8 mouse cellular contexts compared by ENCODE assay signal in the genomic region with DNA sequence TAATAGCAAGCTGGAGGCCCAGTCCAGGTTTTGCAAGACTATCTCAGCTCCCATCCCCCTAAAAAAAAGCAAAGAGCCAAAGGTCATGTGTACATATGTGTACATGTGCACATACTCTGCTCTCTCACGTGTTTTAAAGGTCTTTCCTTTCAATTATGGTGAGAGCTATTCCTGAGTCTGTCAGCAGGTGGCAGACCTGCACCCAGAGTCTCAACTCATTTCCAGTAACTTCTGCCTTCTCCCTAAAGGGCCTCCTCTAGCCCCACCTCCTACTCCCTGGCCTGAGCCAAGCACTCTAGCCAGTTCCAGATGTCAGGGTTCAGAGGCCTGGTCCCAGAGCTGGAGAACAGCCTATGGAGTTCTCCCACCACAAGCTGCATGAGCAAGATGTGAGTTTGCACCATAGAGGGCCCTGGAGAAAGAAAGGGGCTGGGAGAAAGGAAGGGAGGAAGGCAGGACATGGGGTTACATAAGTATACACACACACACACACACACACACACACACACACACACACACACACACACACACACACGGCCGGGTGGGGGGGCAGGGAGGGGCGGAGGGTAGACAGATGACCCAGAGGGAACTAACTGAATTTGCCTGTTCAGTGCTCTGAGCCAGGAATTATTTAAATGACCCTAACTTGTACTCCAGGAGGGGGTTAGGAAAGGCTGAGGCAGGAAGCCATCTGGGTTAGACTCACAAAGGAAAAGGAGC. TPM values are rescaled to one million over a fixed set of nuclear protein-coding genes. Genes with fewer than 3 reads are reported as not detected.
A peak's percentile ranks its signal among the peaks of the same experiment; 100 is the strongest.
DNase-seq lines count a peak whose midpoint lies in the region; ATAC-seq and TF ChIP-seq lines count a peak whose summit lies in the region.

A gene (plus strand): TSS at position 272 of the 720 bp plus-strand sequence.

- DNase-seq in B cell, adult 2 months = peak; percentile 61 to 64
- peak; percentile 75 for DNase-seq in brain, adult 2 months (ENCODE audit: low read depth, low spot score)
- peak; percentile 85 for DNase-seq in liver
- peak; percentile 68 for DNase-seq in midbrain, postnatal 0 days (ENCODE audit: low spot score)
- peak; percentile 53 to 77 for DNase-seq in spleen, postnatal 10 days (ENCODE audit: low spot score in 2 of 2)

- H3K4me3 ChIP-seq in heart, embryonic 11.5 days (ENCODE audit: low read depth, low read length) = no peak within 1 kb of the TSS
- H3K4me3 ChIP-seq in kidney, embryonic 14.5 days (ENCODE audit: low read length) = no peak within 1 kb of the TSS
- H3K4me3 ChIP-seq in midbrain, postnatal 0 days (ENCODE audit: low read depth, low read length) = no peak within 1 kb of the TSS

- WGBS in heart, embryonic 11.5 days (ENCODE audit: insufficient replicate concordance) = 28% methylated on average over 4 of the region's 4 CpGs
- WGBS in kidney, embryonic 14.5 days = 50% methylated on average over 4 of the region's 4 CpGs
- 52% methylated on average over 2 of the region's 4 CpGs for WGBS in midbrain, postnatal 0 days

- ATAC-seq in erythroblast, adult 5-6 weeks (replicated peaks; ENCODE audit: low FRiP score, poor library complexity, severe bottlenecking) = peak; percentile 87
- ATAC-seq in heart, embryonic 11.5 days (replicated peaks; ENCODE audit: insufficient number of reproducible peaks, low FRiP score, low TSS enrichment) = peak; percentile 80
- peak; percentile 95 for ATAC-seq in kidney, embryonic 14.5 days (ENCODE audit: low FRiP score, low TSS enrichment)
- 0 out of 2 replicates have a peak, but pooled peaks have one; percentile 31 for ATAC-seq in midbrain, postnatal 0 days (ENCODE audit: low FRiP score)

- no peak within 1 kb of the TSS for H3K4me2 ChIP-seq in heart, embryonic 11.5 days
- H3K4me2 ChIP-seq in kidney, embryonic 14.5 days (replicated peaks; ENCODE audit: low read depth, low read length) = no peak within 1 kb of the TSS
- no peak within 1 kb of the TSS for H3K4me2 ChIP-seq in midbrain, postnatal 0 days (ENCODE audit: low read depth, low read length, poor library complexity, severe bottlenecking)

- H3K27me3 ChIP-seq in heart, embryonic 11.5 days (ENCODE audit: control insufficient read depth, insufficient read depth, low read length) = no peaks in the 10 kb centered on the region
- H3K27me3 ChIP-seq in kidney, embryonic 14.5 days (ENCODE audit: control insufficient read depth, insufficient read depth, low read length) = no peaks in the 10 kb centered on the region
- no peaks in the 10 kb centered on the region for H3K27me3 ChIP-seq in midbrain, postnatal 0 days (ENCODE audit: insufficient read depth, low read length)

- peak; percentile 80 for TF ChIP-seq CTCF in midbrain, postnatal 0 days (IDR thresholded peaks at IDR 0.05)

- H3K36me3 ChIP-seq in heart, embryonic 11.5 days (ENCODE audit: control insufficient read depth, insufficient read depth, low read length) = no peaks in the 10 kb centered on the region
- H3K36me3 ChIP-seq in kidney, embryonic 14.5 days (ENCODE audit: control insufficient read depth, insufficient read depth, low read length) = no peaks in the 10 kb centered on the region
- H3K36me3 ChIP-seq in midbrain, postnatal 0 days (ENCODE audit: insufficient read depth, low read length) = no peaks in the 10 kb centered on the region

- H3K9me3 ChIP-seq in heart, embryonic 11.5 days (replicated peaks; ENCODE audit: control insufficient read depth, low read length) = no peaks in the 10 kb centered on the region
- peaks cover 4% of the 10 kb centered on the region; the same call in 1 of the 2 replicates for H3K9me3 ChIP-seq in kidney, embryonic 14.5 days (ENCODE audit: control insufficient read depth, low read length)
- H3K9me3 ChIP-seq in midbrain, postnatal 0 days (ENCODE audit: low read length) = no peaks in the 10 kb centered on the region

- H3K4me1 ChIP-seq in heart, embryonic 11.5 days (ENCODE audit: control insufficient read depth, insufficient read depth, low read length) = no peaks in the 10 kb centered on the region; the same call in 1 of the 2 replicates
- H3K4me1 ChIP-seq in kidney, embryonic 14.5 days (ENCODE audit: control insufficient read depth, insufficient read depth, low read length) = no peaks in the 10 kb centered on the region
- no peaks in the 10 kb centered on the region for H3K4me1 ChIP-seq in midbrain, postnatal 0 days (ENCODE audit: insufficient read depth, low read length)

- no peak within 1 kb of the TSS for H3K27ac ChIP-seq in heart, embryonic 11.5 days (ENCODE audit: low read depth, low read length)
- H3K27ac ChIP-seq in kidney, embryonic 14.5 days (ENCODE audit: low read depth, low read length) = no peak within 1 kb of the TSS; the same call in 1 of the 2 replicates
- H3K27ac ChIP-seq in midbrain, postnatal 0 days (ENCODE audit: low read depth, low read length) = no peak within 1 kb of the TSS

- no peak within 1 kb of the TSS for H3K9ac ChIP-seq in heart, embryonic 11.5 days (ENCODE audit: low read depth, low read length)
- H3K9ac ChIP-seq in kidney, embryonic 14.5 days (ENCODE audit: low read depth, low read length) = no peak within 1 kb of the TSS
- H3K9ac ChIP-seq in midbrain, postnatal 0 days (replicated peaks; ENCODE audit: low read length, poor library complexity, severe bottlenecking) = no peak within 1 kb of the TSS

RNA-seq across cellular contexts. Expression of the gene that starts here (rescaled TPM):
- 0.38 and 2.1 TPM in 2 replicates for total RNA-seq in erythroblast, adult 5-6 weeks (2015; ENCODE audit: low replicate concordance)
- total RNA-seq in erythroblast, adult 5-6 weeks (2017; ENCODE audit: low replicate concordance) = 2.7 and 3.6 TPM in 2 replicates
- polyA plus RNA-seq in heart, embryonic 11.5 days (2014; fragmentation: Nextera tagmentation; extraction: Ambion mirVana) = 0.16 and 0.35 TPM in 2 replicates
- polyA plus RNA-seq in kidney, embryonic 14.5 days (2014; fragmentation: Nextera tagmentation; extraction: Ambion mirVana) = 0.71 and 1.1 TPM in 2 replicates
- 0.19 TPM in 1 of 2 replicates, not detected in the other for total RNA-seq in midbrain, postnatal 0 days (2014; rRNA removed)
- polyA plus RNA-seq in midbrain, postnatal 0 days (2015; fragmentation: Nextera tagmentation; extraction: Ambion mirVana) = 0.16 and 0.35 TPM in 2 replicates

Comparison
In these comparisons a context has a peak if more than half of its experiments do, and no peak if none do; other contexts are left out.
1. Peak in ATAC-seq in heart, embryonic 11.5 days; RNA of the gene not detected or under 1 TPM.
2. Peak in DNase-seq and ATAC-seq in midbrain, postnatal 0 days; RNA of the gene not detected or under 1 TPM.
3. ATAC-seq: peak in every context shown above with its lines; median percentile 95 in kidney, embryonic 14.5 days; 87 in erythroblast, adult 5-6 weeks; 80 in heart, embryonic 11.5 days; 31 in midbrain, postnatal 0 days.